Mouse (Mus musculus) testis, adult 2 months (tissue): ENCODE data around the gene Tmie. TPM values are rescaled to one million over a fixed set of nuclear protein-coding genes. Genes with fewer than 3 reads are reported as not detected.

Experiments
- H3K27ac ChIP-seq: fragments of 200-500 bp; 2 replicates; pipeline ENCODE4 v1.5.1; 2012; ENCODE audit warnings: low read depth, low read length; ENCODE audit not compliant: control insufficient read depth, insufficient read depth
- H3K27me3 ChIP-seq: fragments of 200-500 bp; 2 replicates; pipeline ENCODE4 v1.6.1; 2012; ENCODE audit warnings: mild to moderate bottlenecking, low read length, moderate library complexity; ENCODE audit not compliant: control insufficient read depth, insufficient read depth
- H3K36me3 ChIP-seq: fragments of 200-500 bp; 2 replicates; pipeline ENCODE4 v1.6.1; 2012; ENCODE audit warnings: mild to moderate bottlenecking, low read length; ENCODE audit not compliant: control insufficient read depth, insufficient read depth
- H3K4me1 ChIP-seq: fragments of 200-500 bp; 2 replicates; pipeline ENCODE4 v1.6.1; 2012; ENCODE audit warnings: low read length; ENCODE audit not compliant: control insufficient read depth, insufficient read depth
- H3K4me3 ChIP-seq: fragments of 200-500 bp; 2 replicates; pipeline ENCODE4 v1.5.1; 2012; ENCODE audit warnings: low read depth, mild to moderate bottlenecking, low read length, moderate library complexity, mixed read lengths; ENCODE audit not compliant: control insufficient read depth
- CTCF ChIP-seq: fragments of 200-500 bp; IDR thresholded peaks from 2 replicates; pipeline ENCODE4 v1.5.1; 2012; ENCODE audit warnings: low read depth, mild to moderate bottlenecking, inconsistent platforms, low read length, moderate library complexity; ENCODE audit not compliant: control insufficient read depth, insufficient read depth, insufficient replicate concordance
- POLR2A ChIP-seq: fragments of 200-500 bp; IDR thresholded peaks from 2 replicates; pipeline ENCODE4 v1.6.1; 2012; ENCODE audit warnings: low read depth, mild to moderate bottlenecking, inconsistent platforms, low read length, moderate library complexity; ENCODE audit not compliant: control insufficient read depth
- polyA plus RNA-seq: library from polyadenylated mRNA; depleted of rRNA; stranded (reverse); fragments of >200 nt; gene quantifications from 2 replicates; pipeline ENCODE4 v1.2.3, GENCODE M21; 2012

The Tmie gene
- polyA plus RNA-seq, 1 experiment, result 1.8 TPM

DNA sequence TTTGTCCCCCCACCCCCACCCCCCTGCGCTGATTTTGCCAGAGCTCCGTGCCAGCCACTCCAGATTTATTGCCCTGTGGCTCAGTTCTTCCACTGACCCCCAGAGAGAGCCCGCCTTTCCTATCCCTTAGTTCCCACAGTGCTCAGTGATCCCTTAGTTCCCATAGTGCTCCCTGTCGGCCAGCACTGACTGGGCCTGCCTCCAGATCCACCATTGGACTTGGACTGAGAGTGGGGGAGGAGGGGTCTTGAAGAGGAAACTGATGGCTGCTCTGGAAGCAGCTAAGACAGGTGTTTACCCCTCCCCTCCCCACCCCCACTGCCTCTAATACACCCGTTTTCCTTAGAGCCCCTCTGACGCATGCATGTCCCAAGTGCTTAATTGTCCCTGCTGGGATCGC, 16.1 kb upstream of the Tmie start:
- Histone ChIP-seq H3K4me1 (no peaks in the 10 kb centered on the region; the same call in 1 of the 2 replicates), H3K27me3 (no peaks in the 10 kb centered on the region), H3K27ac (no peak overlapping the region), H3K36me3 (no peaks in the 10 kb centered on the region), H3K4me3 (no peak overlapping the region)
- TF ChIP-seq CTCF (no peak), POLR2A (no peak)

DNA sequence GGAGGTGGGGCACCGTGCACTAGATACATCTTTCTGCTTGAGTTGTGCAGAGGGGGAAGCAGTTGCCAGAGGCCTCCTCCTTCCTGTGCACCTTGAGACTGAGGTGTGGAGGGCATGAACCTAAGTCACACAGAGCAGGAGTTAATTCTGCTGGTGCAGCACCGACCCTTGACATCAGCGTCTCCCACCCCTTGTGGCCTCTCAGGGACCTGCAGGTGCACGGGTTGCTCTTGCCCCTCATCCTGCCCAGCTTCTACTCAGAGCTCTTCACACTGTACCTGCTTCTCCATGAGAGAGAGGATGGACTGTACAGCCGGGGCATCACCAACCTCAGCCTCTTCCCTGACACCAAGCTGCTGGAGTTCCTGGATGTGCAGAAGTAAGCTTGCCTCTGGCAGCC, 15.6 kb upstream of the Tmie start:
- H3K27ac ChIP-seq, result no peak overlapping the region
- no peaks in the 10 kb centered on the region; the same call in 1 of the 2 replicates for H3K4me1 ChIP-seq
- no peaks in the 10 kb centered on the region for H3K27me3 ChIP-seq
- no peaks in the 10 kb centered on the region for H3K36me3 ChIP-seq
- H3K4me3 ChIP-seq, result no peak overlapping the region
- TF ChIP-seq CTCF (no peak), POLR2A (no peak)

DNA sequence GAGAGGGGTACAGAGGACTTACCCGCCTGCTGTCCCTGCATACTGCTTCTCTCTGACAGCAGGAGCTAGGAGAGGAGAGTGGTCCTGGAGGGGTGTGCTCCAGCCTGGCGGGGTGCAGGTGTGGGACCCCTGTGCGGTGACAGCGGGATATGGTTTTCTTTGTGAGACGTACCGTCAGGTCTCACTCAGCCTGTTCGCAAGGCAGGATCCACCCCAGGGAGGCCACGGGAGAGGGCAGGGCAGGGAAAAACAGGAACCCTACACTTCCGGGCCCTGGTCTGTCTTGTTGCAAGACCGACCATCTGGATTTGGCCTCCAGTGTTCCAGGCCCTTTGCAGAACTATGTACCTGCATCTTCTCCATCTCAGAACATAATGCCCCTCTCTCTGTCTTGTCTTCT, 13.5 kb upstream of the Tmie start:
- H3K27ac ChIP-seq, result no peak overlapping the region
- H3K27me3 ChIP-seq, result no peaks in the 10 kb centered on the region
- no peak overlapping the region for H3K4me3 ChIP-seq
- TF ChIP-seq POLR2A (no peak), CTCF (no peak)
- H3K4me1 ChIP-seq, result peaks cover 2% of the 10 kb centered on the region
- H3K36me3 ChIP-seq, result no peaks in the 10 kb centered on the region

DNA sequence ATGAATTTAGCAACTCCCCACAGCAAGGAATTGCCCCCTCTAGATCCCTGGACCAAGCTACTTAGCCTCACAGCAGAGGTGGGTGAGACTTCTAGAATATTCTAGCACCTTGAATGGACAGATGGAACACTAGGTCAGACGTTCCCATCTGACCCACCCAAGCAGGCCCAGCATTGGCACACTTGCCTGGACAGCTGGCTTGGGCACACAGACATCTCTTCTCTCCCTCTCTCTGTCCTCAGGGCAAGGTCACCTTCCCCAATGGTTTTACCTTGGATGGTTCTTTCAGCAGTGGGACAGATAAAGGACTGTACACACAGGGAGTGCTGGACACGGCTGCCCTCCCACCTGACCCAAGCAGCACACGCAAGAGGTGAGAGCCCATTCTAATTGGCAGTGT, 12.6 kb upstream of the Tmie start:
- no peak overlapping the region for H3K4me3 ChIP-seq
- no peak for TF ChIP-seq CTCF
- no peak for TF ChIP-seq POLR2A
- H3K27me3 ChIP-seq, result no peaks in the 10 kb centered on the region
- H3K36me3 ChIP-seq, result no peaks in the 10 kb centered on the region
- no peak overlapping the region for H3K27ac ChIP-seq
- peaks cover 2% of the 10 kb centered on the region for H3K4me1 ChIP-seq

DNA sequence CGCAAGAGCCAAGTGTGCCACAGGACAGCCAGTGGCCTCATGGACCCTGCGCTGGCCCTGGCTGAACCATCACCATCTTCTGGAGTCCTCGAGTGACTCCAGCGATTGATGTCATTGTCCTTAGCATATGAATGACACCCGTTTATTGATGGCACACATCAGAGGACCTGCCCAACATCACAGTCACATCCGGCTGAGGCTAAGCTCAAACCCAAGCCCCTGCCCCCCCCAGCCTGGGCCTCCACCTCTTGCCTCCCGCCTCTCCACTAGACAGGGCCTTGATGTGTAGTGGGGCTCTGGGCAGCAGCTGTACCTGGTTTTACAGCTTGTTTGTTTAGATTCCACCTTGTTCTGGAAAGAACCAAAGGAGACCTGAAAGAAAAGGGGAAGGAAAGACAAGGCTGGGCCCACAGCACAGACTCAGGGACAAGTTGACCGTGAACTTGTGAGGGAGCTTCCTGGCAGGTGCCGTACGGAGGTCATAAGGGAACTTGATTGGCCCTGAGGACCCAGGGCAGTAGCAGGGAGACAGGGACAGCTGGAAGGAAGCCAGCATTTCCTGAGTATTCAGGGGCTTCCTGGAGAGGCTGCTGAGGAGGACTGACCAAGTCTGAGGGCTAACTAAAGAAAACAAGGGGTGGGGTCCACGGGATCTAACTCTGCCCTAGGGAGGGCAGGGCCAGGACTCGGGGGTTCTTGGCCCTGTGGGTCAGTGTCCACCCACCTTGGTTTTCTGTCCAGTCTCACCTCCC, 11.3 kb upstream of the Tmie start:
- no peak overlapping the region for H3K27ac ChIP-seq
- H3K27me3 ChIP-seq, result no peaks in the 10 kb centered on the region
- no peak for TF ChIP-seq POLR2A
- no peak for TF ChIP-seq CTCF
- H3K4me1 ChIP-seq, result peaks cover 2% of the 10 kb centered on the region
- no peaks in the 10 kb centered on the region for H3K36me3 ChIP-seq
- H3K4me3 ChIP-seq, result no peak overlapping the region

DNA sequence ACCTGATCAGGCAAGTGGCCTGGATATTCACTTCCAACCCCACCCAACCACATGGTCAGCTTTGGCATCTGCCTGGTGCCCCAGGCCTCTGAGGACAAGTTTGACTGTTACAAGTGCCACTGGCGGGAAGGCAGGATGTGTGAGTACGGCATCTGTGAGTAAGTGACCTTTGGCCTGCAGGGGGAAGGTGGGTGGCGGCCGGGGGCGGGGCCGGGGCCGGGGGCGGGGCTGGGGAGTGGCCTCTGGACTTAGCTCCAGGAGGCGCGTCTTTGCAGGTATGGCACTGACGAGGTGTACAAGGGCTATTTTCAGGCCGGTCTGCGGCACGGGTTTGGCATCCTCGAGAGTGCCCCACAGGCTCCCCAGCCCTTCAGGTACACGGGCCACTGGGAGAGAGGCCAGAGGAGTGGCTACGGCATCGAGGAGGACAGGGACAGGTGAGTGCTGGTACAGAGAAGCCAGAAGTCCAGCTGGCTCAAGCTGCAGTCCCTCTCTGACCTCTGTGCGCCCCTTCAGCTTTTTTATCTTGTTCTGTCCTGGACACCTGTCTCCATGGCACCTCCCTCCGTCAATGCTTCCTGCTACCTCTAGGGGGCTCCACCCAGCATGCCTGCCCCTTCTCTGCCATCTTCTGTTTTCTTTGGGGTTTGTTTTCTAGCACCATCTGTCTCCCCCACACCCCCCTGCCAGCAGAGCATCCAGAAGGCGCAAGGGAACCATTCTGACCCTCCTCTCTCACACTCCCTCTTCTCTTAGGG, 10.3 kb upstream of the Tmie start:
- Histone ChIP-seq H3K27ac (no peak overlapping the region), H3K4me1 (peaks cover 2% of the 10 kb centered on the region), H3K27me3 (no peaks in the 10 kb centered on the region), H3K4me3 (no peak overlapping the region), H3K36me3 (no peaks in the 10 kb centered on the region)
- TF ChIP-seq POLR2A, result no peak
- peak; percentile 70; the same call in 1 of the 2 replicates for TF ChIP-seq CTCF

DNA sequence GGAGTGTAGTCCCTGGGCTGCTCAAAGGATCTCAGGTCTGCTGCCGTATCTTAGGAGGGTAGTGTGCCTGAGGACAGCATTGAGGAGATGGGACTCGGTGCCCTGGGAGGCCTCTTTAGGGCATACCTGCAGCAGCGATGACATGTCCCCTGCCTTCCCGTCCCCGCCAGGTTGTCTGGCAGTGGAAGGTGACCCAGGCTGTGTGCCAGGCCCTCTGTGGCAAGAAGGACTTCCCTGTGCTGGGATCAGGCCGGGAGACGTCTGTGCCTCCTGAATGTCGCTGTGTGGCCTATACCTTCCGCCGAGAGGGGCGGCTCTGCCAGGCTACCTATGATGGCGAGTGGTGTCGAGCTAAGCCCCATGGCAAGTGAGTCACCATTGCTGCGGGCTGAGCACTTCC, 9.0 kb upstream of the Tmie start:
- Histone ChIP-seq H3K4me3 (no peak overlapping the region), H3K27me3 (no peaks in the 10 kb centered on the region), H3K4me1 (peaks cover 2% of the 10 kb centered on the region), H3K36me3 (no peaks in the 10 kb centered on the region), H3K27ac (no peak overlapping the region)
- no peak for TF ChIP-seq POLR2A
- no peak for TF ChIP-seq CTCF
